Mouse (Mus musculus): Measurements from ENCODE around the gene Abca2.
"Not testable (repeated sequence)": the region's sequence is repeated elsewhere in the genome, so short reads cannot be mapped to it uniquely, and the experiment has no call there.

Abca2 gene

DNA sequence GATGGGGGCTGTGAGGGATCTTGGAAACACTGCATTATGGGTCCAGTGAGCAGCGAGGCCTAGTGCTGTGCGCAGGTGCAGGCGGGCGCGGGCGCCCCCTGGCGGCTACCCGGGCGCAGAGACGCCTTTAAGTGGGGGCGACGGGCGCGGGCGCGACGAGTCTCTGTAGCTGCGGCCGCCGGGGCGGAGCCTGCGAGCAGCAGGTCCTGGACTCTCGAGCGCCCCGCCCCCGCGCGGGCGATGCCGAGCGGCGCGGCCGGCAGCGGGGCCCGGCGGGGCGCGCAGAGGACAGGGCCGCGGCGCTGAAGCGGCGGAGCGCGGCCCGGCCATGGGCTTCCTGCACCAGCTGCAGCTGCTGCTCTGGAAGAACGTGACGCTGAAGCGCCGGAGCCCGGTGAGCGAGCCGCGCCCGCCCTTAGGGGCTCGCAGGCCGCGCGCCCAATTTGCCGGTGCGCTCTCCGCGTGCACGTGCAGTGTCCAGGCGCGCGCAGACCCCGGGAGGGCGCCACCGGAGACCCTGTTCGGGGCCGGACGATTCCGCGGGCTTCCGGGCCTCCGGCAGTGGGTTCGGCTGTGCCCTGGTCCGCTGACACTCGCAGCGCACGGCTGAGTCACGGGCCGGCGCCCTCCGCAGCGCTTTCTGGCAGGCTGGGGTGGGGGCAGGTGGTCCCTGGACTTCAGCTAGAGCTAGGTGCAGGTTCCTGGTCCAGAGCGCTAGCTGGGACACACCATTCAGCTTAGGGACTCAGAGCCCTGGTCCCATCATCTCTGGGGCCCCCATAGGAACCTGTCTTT, at the start of gene Abca2:
Gene Abca2 (plus strand): TSS at position 262 of the 795 bp plus-strand sequence.
- peak; percentile 96 for DNase-seq

- no peak for DNase-seq
Measured at GRCm38 (mm10) chr2:25384492-25384891, 44.0 kb upstream of the Abca2 start.

GRCm38 (mm10) chr2:25391266-25391665, 37.2 kb upstream of the Abca2 start:
- no peak for DNase-seq

- DNase-seq, result no peak
Measured at GRCm38 (mm10) chr2:25394281-25395221, 34.0 kb upstream of the Abca2 start.

DNA sequence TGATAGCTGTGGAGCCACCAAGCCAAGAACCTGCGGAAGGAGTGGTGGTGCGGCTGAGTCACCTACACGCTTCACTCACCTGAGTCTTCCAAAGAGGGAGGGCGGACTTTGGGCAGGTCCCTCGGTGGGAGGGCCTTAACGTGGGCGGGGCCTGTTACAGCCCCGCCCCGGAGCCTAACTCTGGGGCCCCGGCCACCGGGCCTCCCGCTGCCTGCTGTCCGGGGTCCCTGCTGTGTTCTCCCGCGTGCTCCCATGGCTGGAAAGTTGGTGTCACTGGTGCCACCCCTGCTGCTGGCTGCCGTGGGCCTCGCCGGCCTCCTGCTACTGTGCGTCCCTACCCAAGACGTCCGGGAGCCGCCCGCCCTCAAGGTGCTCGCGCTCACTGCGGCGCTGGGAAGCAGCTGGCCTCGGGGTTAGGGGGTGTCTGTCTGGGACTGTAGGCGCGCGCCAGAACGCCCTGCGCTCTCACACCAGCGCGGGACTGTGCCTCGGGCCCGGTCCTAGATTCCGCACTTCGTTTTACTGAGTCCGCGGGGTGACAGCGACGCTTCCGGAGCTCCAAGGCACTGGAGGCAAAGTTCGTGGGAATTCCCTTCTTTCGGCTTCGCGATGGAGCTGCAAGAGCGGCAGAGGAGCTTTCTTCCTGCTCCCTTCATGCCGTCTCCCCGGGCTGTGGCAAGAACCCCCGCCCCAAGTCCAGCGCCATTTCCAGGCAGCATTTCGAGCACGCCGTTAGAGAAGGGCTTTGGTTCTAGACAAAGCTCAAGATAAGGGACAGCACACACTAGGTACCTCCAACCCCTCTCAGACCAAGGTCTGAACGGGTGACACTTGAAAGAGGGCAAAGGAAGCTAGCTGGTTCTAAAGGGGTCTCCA, 32.5 kb upstream of the Abca2 start, which contains the start of gene Entpd2:
Gene Entpd2 (plus strand): TSS at position 154 of the 876 bp plus-strand sequence.
- no peak for DNase-seq

DNA sequence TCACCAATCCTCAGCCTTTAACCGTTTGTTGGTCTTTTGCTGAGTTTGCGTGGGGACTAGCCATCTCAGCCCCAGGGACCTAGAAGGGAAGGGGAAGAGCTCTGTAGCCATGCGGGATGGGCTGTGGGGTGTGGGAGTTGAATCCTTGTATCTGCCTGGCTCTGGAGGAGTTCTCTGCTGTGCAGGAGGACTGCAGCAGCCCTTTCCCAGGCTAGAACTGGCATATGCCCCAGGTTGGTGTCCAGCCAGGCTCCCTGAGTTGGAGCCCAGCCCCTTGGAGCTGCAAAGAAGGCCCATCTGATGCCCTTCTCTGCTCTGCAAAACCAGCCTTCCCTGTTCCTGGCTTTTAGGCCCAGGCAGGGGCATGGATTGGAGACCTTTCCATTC, 31.9 kb upstream of the Abca2 start:
- no peak for DNase-seq

GRCm38 (mm10) chr2:25397010-25397409, 31.5 kb upstream of the Abca2 start:
- DNase-seq, result no peak

DNA sequence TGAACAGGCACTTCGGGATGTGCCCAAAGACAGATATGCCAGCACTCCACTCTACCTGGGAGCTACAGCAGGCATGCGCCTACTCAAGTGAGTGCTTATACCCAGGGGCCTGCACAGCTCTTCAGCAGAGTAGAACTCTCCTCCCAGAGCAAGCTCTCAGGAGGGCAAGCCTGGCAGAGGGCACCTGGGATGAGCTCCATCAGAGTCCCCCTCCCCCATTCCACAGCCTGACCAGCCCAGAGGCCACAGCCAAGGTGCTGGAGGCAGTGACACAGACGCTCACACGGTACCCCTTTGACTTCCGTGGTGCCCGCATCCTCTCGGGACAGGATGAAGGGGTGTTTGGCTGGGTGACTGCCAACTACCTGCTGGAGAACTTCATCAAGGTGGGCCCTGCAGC, 30.4 kb upstream of the Abca2 start:
- DNase-seq, result no peak

DNA sequence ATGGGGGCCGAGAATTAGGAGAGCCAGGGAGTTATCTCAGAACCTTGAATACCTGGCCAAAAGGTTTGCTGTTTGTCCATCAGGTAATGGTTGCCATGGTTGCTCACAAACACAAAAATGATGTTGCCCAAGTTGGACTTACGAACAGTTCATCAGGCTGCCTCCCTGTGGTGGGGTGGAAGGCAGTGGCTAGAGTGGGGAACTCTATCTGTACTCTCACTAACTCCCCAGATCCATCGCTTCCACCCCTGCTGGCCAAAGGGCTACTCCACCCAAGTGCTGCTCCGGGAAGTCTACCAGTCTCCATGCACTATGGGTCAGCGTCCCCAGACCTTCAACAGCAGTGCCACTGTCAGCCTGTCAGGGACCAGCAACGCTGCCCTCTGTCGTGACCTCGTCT, 29.5 kb upstream of the Abca2 start, which contains the start of gene Npdc1:
Gene Npdc1 (plus strand): TSS at position 301 of the 400 bp plus-strand sequence.
- DNase-seq, result no peak

DNA sequence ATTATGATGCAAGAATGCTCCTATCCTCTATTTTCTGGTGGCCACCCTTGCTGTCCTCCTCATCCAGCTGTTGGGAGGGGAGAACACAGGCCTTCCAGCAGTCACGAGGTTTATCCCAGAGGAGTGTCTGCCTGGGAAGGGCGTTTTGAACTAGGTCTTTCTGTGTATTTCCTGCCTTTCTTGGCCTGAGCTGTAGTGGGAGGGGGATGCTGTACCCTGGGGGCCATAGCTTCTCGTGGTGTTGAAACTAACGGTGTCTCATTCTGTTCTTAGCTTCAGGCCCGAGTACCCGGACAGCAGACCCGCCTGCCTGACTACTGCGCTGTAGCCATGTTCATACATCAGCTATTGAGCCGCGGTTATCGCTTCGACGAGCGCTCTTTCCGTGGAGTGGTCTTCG, 28.2 kb upstream of the Abca2 start:
- no peak for DNase-seq

GRCm38 (mm10) chr2:25400764-25401163, 27.7 kb upstream of the Abca2 start:
- DNase-seq, result peak; percentile 40

DNA sequence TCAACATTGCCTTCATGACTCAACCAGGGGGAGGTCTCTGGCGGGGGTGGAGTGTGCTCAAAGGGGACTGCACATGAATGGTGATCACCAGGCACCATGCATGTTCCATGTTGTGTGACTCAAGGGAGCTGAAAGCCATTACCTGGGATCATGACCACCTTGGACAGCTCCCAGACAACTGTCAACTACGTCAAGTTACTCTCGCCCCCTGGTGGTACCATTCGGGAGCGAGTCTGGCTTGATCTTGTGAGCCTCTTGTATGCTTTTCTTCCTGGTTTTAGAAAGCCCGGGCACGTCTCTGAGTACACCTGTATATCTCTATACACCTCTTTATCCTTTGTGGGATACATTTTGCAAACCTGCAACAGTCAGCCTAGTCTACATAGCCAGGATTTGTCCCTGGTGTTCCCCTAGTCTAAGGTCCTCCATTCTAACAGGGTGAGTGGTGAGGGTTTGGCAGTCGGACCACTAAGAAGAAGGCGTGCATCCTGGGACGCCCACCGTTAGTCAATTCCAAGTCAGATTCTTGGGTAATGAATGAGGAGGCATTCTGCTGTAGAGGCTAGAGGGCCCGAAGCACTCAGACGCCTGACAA, 26.0 kb upstream of the Abca2 start:
- DNase-seq, result peak; percentile 83

DNA sequence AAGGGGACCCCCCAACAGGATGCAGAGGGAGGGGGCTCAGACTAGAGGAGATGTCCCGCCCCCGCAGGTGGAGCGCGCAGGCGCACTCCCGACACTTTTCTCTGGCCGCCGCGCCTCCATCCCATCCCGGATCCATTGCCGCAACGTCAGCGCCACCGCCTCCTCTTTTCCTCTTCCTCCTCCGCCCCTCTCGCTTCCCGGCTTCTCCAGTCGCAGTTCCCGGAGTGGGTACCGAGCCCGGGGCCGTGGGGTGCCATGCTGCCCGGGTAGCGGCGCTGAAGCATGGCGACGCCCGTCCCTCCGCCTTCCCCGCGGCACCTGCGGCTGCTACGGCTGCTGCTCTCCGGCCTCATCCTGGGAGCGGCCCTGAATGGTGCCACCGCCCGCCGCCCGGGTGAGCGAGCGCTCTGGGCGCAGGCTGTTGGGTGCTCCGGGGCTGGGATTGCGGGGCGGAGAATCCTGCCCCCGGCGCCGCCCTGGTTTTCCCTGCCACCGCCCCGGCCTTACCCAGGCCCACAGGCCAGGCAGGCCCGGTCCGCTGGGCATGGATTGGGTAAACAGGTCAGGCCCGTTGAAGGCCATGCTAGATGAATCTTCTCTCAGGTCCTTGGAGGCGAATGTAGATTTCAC, 25.4 kb upstream of the Abca2 start:
- peak; percentile 35 for DNase-seq

GRCm38 (mm10) chr2:25403994-25404393, 24.5 kb upstream of the Abca2 start:
- DNase-seq, result no peak

DNA sequence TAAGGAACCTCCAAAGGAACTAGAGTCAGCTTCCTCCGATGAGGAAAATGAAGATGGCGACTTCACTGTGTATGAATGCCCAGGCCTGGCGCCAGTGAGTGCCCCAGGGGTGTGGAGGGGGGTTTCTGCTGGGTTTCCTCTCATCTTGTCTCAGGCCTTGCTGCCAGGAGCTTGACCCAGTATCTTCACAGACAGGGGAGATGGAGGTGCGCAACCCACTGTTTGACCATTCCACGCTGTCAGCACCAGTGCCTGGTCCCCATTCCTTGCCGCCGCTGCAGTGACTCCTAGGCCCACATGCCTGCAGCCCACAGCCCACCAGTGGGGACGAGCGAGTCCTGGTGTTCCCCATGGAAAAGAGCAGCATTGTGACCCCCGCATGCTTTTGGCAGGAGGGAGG, 19.6 kb upstream of the Abca2 start:
- DNase-seq, result no peak

- not testable (repeated sequence) for DNase-seq
Measured at GRCm38 (mm10) chr2:25413436-25413835, 15.1 kb upstream of the Abca2 start.

- DNase-seq, result no peak
Measured at GRCm38 (mm10) chr2:25417426-25417825, 11.1 kb upstream of the Abca2 start.

DNA sequence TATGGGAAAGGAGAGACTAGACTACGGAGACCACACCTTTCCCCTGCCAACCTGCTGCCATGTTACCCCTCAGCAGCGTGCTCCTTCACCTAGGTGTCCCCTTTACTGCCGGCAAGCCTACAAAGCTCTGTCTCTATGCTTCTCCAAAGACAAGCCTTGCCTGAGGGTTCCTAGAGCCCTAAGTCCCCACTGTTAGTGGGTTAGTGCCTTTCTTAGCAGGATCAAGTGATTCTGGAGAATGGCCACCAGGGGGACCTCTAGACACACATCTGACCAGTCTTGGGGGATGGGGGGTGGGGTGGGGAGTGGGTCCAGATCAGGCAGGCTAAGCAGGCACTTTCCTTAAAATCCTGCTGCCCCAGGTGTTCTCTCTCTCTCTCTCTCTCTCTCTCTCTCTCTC, 6.6 kb upstream of the Abca2 start:
- peak; percentile 63 for DNase-seq

- DNase-seq, result peak; percentile 44
Measured at GRCm38 (mm10) chr2:25422587-25423410, 5.7 kb upstream of the Abca2 start, which contains the start of gene Fut7. Gene Fut7, plus strand, starts transcription at chr2:25423267.

- no peak for DNase-seq
Measured at GRCm38 (mm10) chr2:25423626-25424025, 4.9 kb upstream of the Abca2 start.

- no peak for DNase-seq
Measured at GRCm38 (mm10) chr2:25425481-25425880, 3.0 kb upstream of the Abca2 start.
